10 mouse cellular contexts compared by ENCODE assay signal in genomic region chr12:76493462-76493861, GRCm38 (mm10). TPM values are rescaled to one million over a fixed set of nuclear protein-coding genes. Genes with fewer than 3 reads are reported as not detected.
DNase-seq lines count a peak whose midpoint lies in the region; ATAC-seq and TF ChIP-seq lines count a peak whose summit lies in the region.
"Had no signal": no experiment of that assay in that cellular context is flagged by ENCODE, and none has a peak within 500 bp of the region (broad histone marks: within the 10 kb centered on the region; RNA-seq: fewer than 3 reads in every experiment).

No protein-coding gene starts in this region.

- no peak overlapping the region for H3K9ac ChIP-seq in liver, postnatal 0 days (replicated peaks)
- no peak overlapping the region for H3K9ac ChIP-seq in liver, embryonic 12.5 days
- H3K9ac ChIP-seq in stomach, embryonic 15.5 days: no peak overlapping the region
- H3K9ac ChIP-seq in hindbrain, embryonic 12.5 days: no peak overlapping the region
- H3K9ac ChIP-seq in forebrain, embryonic 14.5 days (ENCODE audit: low read length): no peak overlapping the region

- DNase-seq in adrenal gland, postnatal 10 days: peak; percentile 16
- no peak for DNase-seq in adrenal gland, postnatal 4 days (ENCODE audit: low spot score in 2 of 2)
- no peak for DNase-seq in liver, postnatal 0 days
- DNase-seq in heart, postnatal 14 days: peak; percentile 54 to 58
- no peak for DNase-seq in forebrain, embryonic 14.5 days (ENCODE audit: low spot score)
- DNase-seq: cerebellum, postnatal 36 days; thymus, postnatal 25 days had no signal

- no peaks in the 10 kb centered on the region for H3K27me3 ChIP-seq in liver, postnatal 0 days (ENCODE audit: insufficient read depth, low read length)
- peaks cover 28% of the 10 kb centered on the region for H3K27me3 ChIP-seq in liver, embryonic 12.5 days (replicated peaks)
- H3K27me3 ChIP-seq in stomach, embryonic 15.5 days (replicated peaks): no peaks in the 10 kb centered on the region
- no peaks in the 10 kb centered on the region for H3K27me3 ChIP-seq in hindbrain, embryonic 12.5 days
- no peaks in the 10 kb centered on the region for H3K27me3 ChIP-seq in forebrain, embryonic 14.5 days (replicated peaks; ENCODE audit: control insufficient read depth, insufficient read depth, low read length)

- WGBS in liver, postnatal 0 days (ENCODE audit: insufficient replicate concordance): 58% methylated on average over 5 of the region's 5 CpGs
- 57% methylated on average over 5 of the region's 5 CpGs for WGBS in liver, embryonic 12.5 days (ENCODE audit: insufficient replicate concordance)
- WGBS in stomach, embryonic 15.5 days: 26% methylated on average over 5 of the region's 5 CpGs
- 72% methylated on average over 5 of the region's 5 CpGs for WGBS in hindbrain, embryonic 12.5 days
- 65% methylated on average over 5 of the region's 5 CpGs for WGBS in forebrain, embryonic 14.5 days

- TF ChIP-seq CTCF in liver, postnatal 0 days (IDR thresholded peaks at IDR 0.05; ENCODE audit: low read depth): no peak

- H3K9me3 ChIP-seq in liver, postnatal 0 days (ENCODE audit: low read length): no peaks in the 10 kb centered on the region
- no peaks in the 10 kb centered on the region for H3K9me3 ChIP-seq in liver, embryonic 12.5 days (replicated peaks)
- no peaks in the 10 kb centered on the region for H3K9me3 ChIP-seq in stomach, embryonic 15.5 days
- H3K9me3 ChIP-seq in hindbrain, embryonic 12.5 days (replicated peaks): peaks cover 4% of the 10 kb centered on the region; the same call in 1 of the 2 replicates
- H3K9me3 ChIP-seq in forebrain, embryonic 14.5 days (replicated peaks; ENCODE audit: control insufficient read depth, low read length): no peaks in the 10 kb centered on the region

- H3K4me2 ChIP-seq in liver, postnatal 0 days (ENCODE audit: low read depth, low read length): no peak overlapping the region
- H3K4me2 ChIP-seq in liver, embryonic 12.5 days: no peak overlapping the region
- no peak overlapping the region for H3K4me2 ChIP-seq in stomach, embryonic 15.5 days
- H3K4me2 ChIP-seq in hindbrain, embryonic 12.5 days (replicated peaks): no peak overlapping the region
- no peak overlapping the region for H3K4me2 ChIP-seq in forebrain, embryonic 14.5 days (ENCODE audit: low read length)

- no peak for TF ChIP-seq EP300 in liver, postnatal 0 days (IDR thresholded peaks at IDR 0.05; ENCODE audit: low read depth)

- intact Hi-C loops in heart, postnatal 14 days (cut with DNase I): loop anchor here (10.0 kb wide), 1 partner anchor 231 kb away; no protein-coding TSS in a partner anchor

- no peak overlapping the region for H3K4me3 ChIP-seq in liver, postnatal 0 days (ENCODE audit: low read depth, low read length)
- no peak overlapping the region for H3K4me3 ChIP-seq in liver, embryonic 12.5 days
- H3K4me3 ChIP-seq in stomach, embryonic 15.5 days (replicated peaks): no peak overlapping the region
- no peak overlapping the region for H3K4me3 ChIP-seq in hindbrain, embryonic 12.5 days
- H3K4me3 ChIP-seq in forebrain, embryonic 14.5 days (ENCODE audit: low read depth, low read length): no peak overlapping the region

- no peaks in the 10 kb centered on the region for H3K4me1 ChIP-seq in liver, postnatal 0 days (ENCODE audit: insufficient read depth)
- no peaks in the 10 kb centered on the region for H3K4me1 ChIP-seq in liver, embryonic 12.5 days
- no peaks in the 10 kb centered on the region for H3K4me1 ChIP-seq in stomach, embryonic 15.5 days
- H3K4me1 ChIP-seq in hindbrain, embryonic 12.5 days: no peaks in the 10 kb centered on the region
- H3K4me1 ChIP-seq in forebrain, embryonic 14.5 days (ENCODE audit: control insufficient read depth, insufficient read depth, low read length): no peaks in the 10 kb centered on the region

- no peak overlapping the region for H3K27ac ChIP-seq in liver, postnatal 0 days (ENCODE audit: low read depth)
- no peak overlapping the region for H3K27ac ChIP-seq in liver, embryonic 12.5 days
- peak overlapping the region; percentile 54; the same call in 1 of the 2 replicates for H3K27ac ChIP-seq in stomach, embryonic 15.5 days
- no peak overlapping the region for H3K27ac ChIP-seq in hindbrain, embryonic 12.5 days
- H3K27ac ChIP-seq in forebrain, embryonic 14.5 days (ENCODE audit: low read depth, low read length): no peak overlapping the region

- ATAC-seq in liver, postnatal 0 days: peak; percentile 3; the same call in 1 of the 2 replicates
- ATAC-seq in liver, embryonic 12.5 days: no peak
- no peak for ATAC-seq in stomach, embryonic 15.5 days (ENCODE audit: insufficient read depth, low FRiP score, low read depth)
- ATAC-seq in hindbrain, embryonic 12.5 days (ENCODE audit: low FRiP score): no peak
- no peak for ATAC-seq in forebrain, embryonic 14.5 days

- no peaks in the 10 kb centered on the region for H3K36me3 ChIP-seq in liver, postnatal 0 days (replicated peaks; ENCODE audit: insufficient read depth, low read length)
- H3K36me3 ChIP-seq in liver, embryonic 12.5 days: no peaks in the 10 kb centered on the region
- H3K36me3 ChIP-seq in stomach, embryonic 15.5 days: no peaks in the 10 kb centered on the region
- H3K36me3 ChIP-seq in hindbrain, embryonic 12.5 days: no peaks in the 10 kb centered on the region
- H3K36me3 ChIP-seq in forebrain, embryonic 14.5 days (ENCODE audit: control insufficient read depth, insufficient read depth, low read length): no peaks in the 10 kb centered on the region

RNA-seq across cellular contexts. Expression of gene Plekhg3, which starts 37.2 kb away (rescaled TPM):
- 10 to 100 TPM; 21.1 to 22.0 TPM for total RNA-seq in adrenal gland, postnatal 10 days (2021)
- 10 to 100 TPM; 21.0 to 29.2 TPM for total RNA-seq in adrenal gland, postnatal 4 days (2021)
- polyA plus RNA-seq in liver, postnatal 0 days (2015; fragmentation: Nextera tagmentation; extraction: Ambion mirVana): 3.3 and 3.7 TPM in 2 replicates
- 3.2 and 3.3 TPM in 2 replicates for polyA plus RNA-seq in liver, embryonic 12.5 days (2016; fragmentation: Nextera tagmentation; extraction: Ambion mirVana)
- 10 to 100 TPM; 19.1 to 20.4 TPM for total RNA-seq in heart, postnatal 14 days (2021)
- polyA plus RNA-seq in stomach, embryonic 15.5 days (2015; fragmentation: Nextera tagmentation; extraction: Ambion mirVana): 11.5 and 13.9 TPM in 2 replicates
- 3.0 and 3.6 TPM in 2 replicates for polyA plus RNA-seq in hindbrain, embryonic 12.5 days (2016; fragmentation: Nextera tagmentation; extraction: Ambion mirVana)
- 0.47 and 0.64 TPM in 2 replicates for polyA plus RNA-seq in forebrain, embryonic 14.5 days (2014; fragmentation: Nextera tagmentation; extraction: Ambion mirVana)

Comparison
In these comparisons a context has a peak if more than half of its experiments do, and no peak if none do; other contexts are left out.
1. DNase-seq: peak in adrenal gland, postnatal 10 days (single experiment) and heart, postnatal 14 days (2 of 2); none in adrenal gland, postnatal 4 days (0 of 2), liver, postnatal 0 days (single experiment) and forebrain, embryonic 14.5 days (single experiment).